Mouse (Mus musculus): ENCODE results near the gene Unc93b1. TPM values are rescaled to one million over a fixed set of nuclear protein-coding genes. Genes with fewer than 3 reads are reported as not detected.

Gene Unc93b1
- polyA plus RNA-seq, 1 experiment from 2014 or later = 6.0 TPM

DNA sequence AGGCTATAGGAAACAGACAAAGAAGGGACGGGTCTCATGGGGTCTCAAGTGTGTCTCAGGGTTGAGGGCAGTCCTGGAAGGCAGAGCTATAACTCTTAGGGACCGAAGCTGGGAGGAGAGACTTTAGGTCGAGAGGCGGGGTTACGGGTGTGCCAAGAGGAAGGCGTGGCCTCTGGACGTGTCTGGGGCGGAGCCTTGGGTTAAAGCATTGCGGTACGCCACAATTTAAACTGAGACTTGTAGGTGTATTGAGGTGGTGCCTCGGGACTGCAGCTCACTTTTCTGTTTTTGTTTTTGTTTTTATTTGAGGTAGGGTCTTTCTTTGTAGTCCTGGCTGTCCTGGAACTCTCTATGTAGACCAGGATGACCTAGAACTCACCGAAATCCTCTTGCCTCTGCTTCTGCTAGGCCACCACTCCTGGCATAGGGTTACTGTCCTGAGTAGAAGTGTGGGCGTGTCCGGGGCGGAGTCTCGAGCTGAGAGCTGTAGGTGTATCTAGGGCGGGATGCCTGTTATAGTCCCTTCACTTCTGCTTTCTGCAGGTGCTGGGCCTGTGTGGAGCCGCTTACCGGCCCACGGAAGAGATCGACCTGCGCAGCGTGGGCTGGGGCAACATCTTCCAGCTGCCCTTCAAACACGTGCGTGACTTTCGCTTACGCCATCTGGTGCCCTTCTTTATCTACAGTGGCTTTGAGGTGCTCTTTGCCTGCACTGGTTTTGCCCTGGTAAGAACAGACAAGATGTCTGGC is 8.2 kb downstream of the Unc93b1 start:
- Histone ChIP-seq H3K9me3 (replicated peaks; ENCODE audit: control insufficient read depth, low read length) (no peaks in the 10 kb centered on the region), H3K27me3 (ENCODE audit: control insufficient read depth, insufficient read depth, low read length) (no peaks in the 10 kb centered on the region), H3K4me1 (ENCODE audit: control insufficient read depth, insufficient read depth, low read length) (no peaks in the 10 kb centered on the region), H3K27ac (replicated peaks; ENCODE audit: low read depth, low read length) (no peak overlapping the region), H3K4me3 (ENCODE audit: low read depth, low read length) (no peak overlapping the region), H3K9ac (replicated peaks; ENCODE audit: low read length) (no peak overlapping the region), H3K4me2 (ENCODE audit: low read depth, low read length) (no peak overlapping the region), H3K36me3 (replicated peaks; ENCODE audit: control insufficient read depth, insufficient read depth, low read depth, low read length) (no peaks in the 10 kb centered on the region)
- ATAC-seq (replicated peaks; ENCODE audit: insufficient number of reproducible peaks, low FRiP score, low TSS enrichment, low read depth) (no peak), DNase-seq (ENCODE audit: low spot score) (no peak)
- WGBS = 24% methylated on average over 27 of the region's 27 CpGs

DNA sequence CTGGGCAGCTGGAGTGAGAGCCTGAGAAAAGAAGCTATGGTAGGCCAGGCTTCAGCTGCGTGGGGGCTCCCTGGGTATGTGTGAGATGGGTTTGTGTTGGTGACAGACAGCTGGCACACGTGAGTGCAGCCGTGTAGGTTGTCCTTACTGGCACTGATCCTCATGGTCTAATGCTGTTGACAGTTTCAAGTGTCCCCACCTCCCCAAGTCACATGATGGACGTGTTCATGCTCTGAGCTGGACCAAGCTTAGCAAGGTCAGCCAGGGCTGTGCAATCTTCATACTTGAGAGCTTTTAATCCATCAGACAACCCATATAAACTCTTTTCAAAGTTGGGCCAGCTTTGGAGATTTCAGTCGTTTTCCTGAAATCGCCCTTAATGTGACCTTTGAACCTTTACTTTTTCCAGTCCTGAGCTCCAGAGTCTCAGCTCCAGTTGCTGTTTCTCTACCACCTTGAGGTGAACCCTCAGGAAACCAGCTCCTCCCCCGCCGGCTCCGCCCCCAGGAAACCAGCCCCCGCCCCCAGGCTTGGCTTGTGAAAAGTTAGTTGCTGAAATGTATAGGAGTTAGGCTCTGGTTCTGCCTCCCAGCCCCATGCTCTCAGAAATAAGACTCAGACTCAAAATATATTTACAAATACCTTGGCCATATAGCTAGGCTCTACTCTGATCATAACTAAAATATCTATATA is 11.0 kb downstream of the Unc93b1 start:
- Histone ChIP-seq H3K9ac (replicated peaks; ENCODE audit: low read length) (no peak overlapping the region), H3K4me3 (ENCODE audit: low read depth, low read length) (no peak overlapping the region), H3K27ac (replicated peaks; ENCODE audit: low read depth, low read length) (no peak overlapping the region), H3K4me2 (ENCODE audit: low read depth, low read length) (no peak overlapping the region), H3K4me1 (ENCODE audit: control insufficient read depth, insufficient read depth, low read length) (no peaks in the 10 kb centered on the region), H3K27me3 (ENCODE audit: control insufficient read depth, insufficient read depth, low read length) (no peaks in the 10 kb centered on the region), H3K9me3 (replicated peaks; ENCODE audit: control insufficient read depth, low read length) (no peaks in the 10 kb centered on the region), H3K36me3 (replicated peaks; ENCODE audit: control insufficient read depth, insufficient read depth, low read depth, low read length) (no peaks in the 10 kb centered on the region)
- no peak for ATAC-seq (replicated peaks; ENCODE audit: insufficient number of reproducible peaks, low FRiP score, low TSS enrichment, low read depth)
- no peak for DNase-seq (ENCODE audit: low spot score)
- WGBS = 29% methylated on average over 10 of the region's 10 CpGs

DNA sequence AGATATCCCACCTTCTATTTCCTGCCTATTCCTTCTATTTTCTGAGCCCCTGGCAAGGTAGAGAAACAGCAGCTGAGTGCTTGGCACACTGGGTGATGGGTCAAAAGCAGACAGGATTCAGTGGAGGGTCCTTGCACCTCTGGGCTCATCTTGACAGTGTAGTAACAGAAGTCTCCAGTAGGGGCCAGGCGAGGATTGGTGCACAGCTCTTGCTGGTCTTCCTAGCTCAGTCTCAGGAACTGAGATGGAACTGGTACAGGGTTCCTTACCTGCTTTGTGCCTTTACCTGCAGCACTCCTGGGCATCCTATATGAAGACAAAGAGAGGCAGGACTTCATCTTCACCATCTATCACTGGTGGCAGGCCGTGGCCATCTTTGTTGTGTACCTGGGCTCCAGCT is 11.7 kb downstream of the Unc93b1 start:
- no peaks in the 10 kb centered on the region for H3K4me1 ChIP-seq (ENCODE audit: control insufficient read depth, insufficient read depth, low read length)
- no peaks in the 10 kb centered on the region for H3K9me3 ChIP-seq (replicated peaks; ENCODE audit: control insufficient read depth, low read length)
- no peak overlapping the region for H3K4me2 ChIP-seq (ENCODE audit: low read depth, low read length)
- ATAC-seq (replicated peaks; ENCODE audit: insufficient number of reproducible peaks, low FRiP score, low TSS enrichment, low read depth) (peak; percentile 62; the same call in 1 of the 2 replicates), DNase-seq (ENCODE audit: low spot score) (peak; percentile 79)
- no peak overlapping the region for H3K9ac ChIP-seq (replicated peaks; ENCODE audit: low read length)
- no peaks in the 10 kb centered on the region for H3K27me3 ChIP-seq (ENCODE audit: control insufficient read depth, insufficient read depth, low read length)
- 11% methylated on average over 2 of the region's 2 CpGs for WGBS
- no peaks in the 10 kb centered on the region for H3K36me3 ChIP-seq (replicated peaks; ENCODE audit: control insufficient read depth, insufficient read depth, low read depth, low read length)
- no peak overlapping the region for H3K27ac ChIP-seq (replicated peaks; ENCODE audit: low read depth, low read length)
- H3K4me3 ChIP-seq (ENCODE audit: low read depth, low read length) = no peak overlapping the region

DNA sequence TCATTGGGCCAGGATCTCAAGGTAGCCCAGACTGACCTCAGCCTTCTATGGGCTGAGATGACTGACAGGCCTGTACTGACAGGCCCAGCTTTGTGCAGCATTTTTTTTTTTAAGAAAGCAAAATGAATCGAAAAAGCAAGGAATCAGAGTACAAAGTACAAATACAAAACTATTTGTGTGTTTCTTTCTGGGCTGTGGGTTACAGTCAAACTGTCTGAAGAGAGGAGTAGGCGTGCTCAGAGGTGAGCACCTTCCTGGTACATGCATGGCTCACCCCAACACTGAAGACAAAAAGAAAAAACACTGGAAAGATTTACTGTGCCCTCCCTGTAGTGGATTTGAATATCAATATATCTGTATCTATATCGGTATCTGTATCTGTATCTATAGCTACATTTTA is 12.8 kb downstream of the Unc93b1 start:
- Histone ChIP-seq H3K27me3 (ENCODE audit: control insufficient read depth, insufficient read depth, low read length) (no peaks in the 10 kb centered on the region), H3K27ac (replicated peaks; ENCODE audit: low read depth, low read length) (no peak overlapping the region), H3K4me3 (ENCODE audit: low read depth, low read length) (no peak overlapping the region), H3K4me1 (ENCODE audit: control insufficient read depth, insufficient read depth, low read length) (no peaks in the 10 kb centered on the region), H3K9me3 (replicated peaks; ENCODE audit: control insufficient read depth, low read length) (no peaks in the 10 kb centered on the region), H3K36me3 (replicated peaks; ENCODE audit: control insufficient read depth, insufficient read depth, low read depth, low read length) (no peaks in the 10 kb centered on the region), H3K4me2 (ENCODE audit: low read depth, low read length) (no peak overlapping the region), H3K9ac (replicated peaks; ENCODE audit: low read length) (no peak overlapping the region)
- ATAC-seq (replicated peaks; ENCODE audit: insufficient number of reproducible peaks, low FRiP score, low TSS enrichment, low read depth) (no peak), DNase-seq (ENCODE audit: low spot score) (no peak)
- 72% methylated on average over 3 of the region's 3 CpGs for WGBS

DNA sequence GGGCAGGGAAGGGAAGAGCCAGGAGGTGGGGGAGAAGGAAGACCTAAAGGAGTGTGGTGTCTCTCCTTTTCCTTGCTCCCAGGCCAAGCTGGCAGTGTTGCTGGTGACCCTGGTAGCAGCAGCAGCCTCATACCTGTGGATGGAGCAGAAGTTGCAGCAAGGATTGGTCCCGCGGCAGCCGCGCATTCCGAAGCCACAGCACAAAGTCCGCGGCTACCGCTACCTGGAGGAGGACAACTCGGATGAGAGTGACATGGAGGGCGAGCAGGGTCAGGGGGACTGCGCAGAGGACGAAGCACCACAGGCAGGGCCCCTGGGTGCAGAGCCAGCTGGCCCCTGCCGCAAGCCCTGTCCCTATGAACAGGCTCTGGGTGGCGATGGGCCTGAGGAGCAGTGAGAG is 13.6 kb downstream of the Unc93b1 start:
- H3K9ac ChIP-seq (replicated peaks; ENCODE audit: low read length) = no peak overlapping the region
- H3K4me3 ChIP-seq (ENCODE audit: low read depth, low read length) = no peak overlapping the region
- H3K9me3 ChIP-seq (replicated peaks; ENCODE audit: control insufficient read depth, low read length) = no peaks in the 10 kb centered on the region
- ATAC-seq (replicated peaks; ENCODE audit: insufficient number of reproducible peaks, low FRiP score, low TSS enrichment, low read depth) (no peak), DNase-seq (ENCODE audit: low spot score) (no peak)
- no peaks in the 10 kb centered on the region for H3K36me3 ChIP-seq (replicated peaks; ENCODE audit: control insufficient read depth, insufficient read depth, low read depth, low read length)
- no peaks in the 10 kb centered on the region for H3K27me3 ChIP-seq (ENCODE audit: control insufficient read depth, insufficient read depth, low read length)
- no peak overlapping the region for H3K27ac ChIP-seq (replicated peaks; ENCODE audit: low read depth, low read length)
- H3K4me2 ChIP-seq (ENCODE audit: low read depth, low read length) = no peak overlapping the region
- no peaks in the 10 kb centered on the region for H3K4me1 ChIP-seq (ENCODE audit: control insufficient read depth, insufficient read depth, low read length)
- 71% methylated on average over 14 of the region's 14 CpGs for WGBS

DNA sequence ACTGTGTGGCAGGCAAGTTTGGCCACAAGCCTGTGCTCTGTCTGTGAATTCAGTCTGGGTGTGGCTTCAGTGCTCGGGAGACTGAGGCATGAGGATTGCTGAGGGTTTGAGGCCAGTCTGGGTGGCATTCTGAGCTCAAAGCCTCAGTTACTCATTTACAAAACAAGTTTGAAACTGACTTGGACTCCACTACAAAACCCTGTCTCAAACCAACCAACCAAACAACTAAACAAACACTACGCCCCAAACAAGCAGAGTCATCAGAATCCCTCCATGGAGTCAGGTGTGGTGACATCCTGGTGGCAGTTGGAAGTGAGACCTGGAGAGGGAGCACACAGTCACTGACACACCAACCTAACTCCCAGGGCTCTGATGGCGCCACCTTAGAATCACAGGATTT is 15.3 kb downstream of the Unc93b1 start:
- DNase-seq (ENCODE audit: low spot score) = no peak
- no peak overlapping the region for H3K4me3 ChIP-seq (ENCODE audit: low read depth, low read length)
- H3K9ac ChIP-seq (replicated peaks; ENCODE audit: low read length) = no peak overlapping the region
- H3K27ac ChIP-seq (replicated peaks; ENCODE audit: low read depth, low read length) = no peak overlapping the region
- no peaks in the 10 kb centered on the region for H3K9me3 ChIP-seq (replicated peaks; ENCODE audit: control insufficient read depth, low read length)
- WGBS = 83% methylated on average over 3 of the region's 3 CpGs
- no peaks in the 10 kb centered on the region for H3K4me1 ChIP-seq (ENCODE audit: control insufficient read depth, insufficient read depth, low read length)
- H3K27me3 ChIP-seq (ENCODE audit: control insufficient read depth, insufficient read depth, low read length) = no peaks in the 10 kb centered on the region
- no peak overlapping the region for H3K4me2 ChIP-seq (ENCODE audit: low read depth, low read length)
- H3K36me3 ChIP-seq (replicated peaks; ENCODE audit: control insufficient read depth, insufficient read depth, low read depth, low read length) = no peaks in the 10 kb centered on the region
- no peak for ATAC-seq (replicated peaks; ENCODE audit: insufficient number of reproducible peaks, low FRiP score, low TSS enrichment, low read depth)

DNA sequence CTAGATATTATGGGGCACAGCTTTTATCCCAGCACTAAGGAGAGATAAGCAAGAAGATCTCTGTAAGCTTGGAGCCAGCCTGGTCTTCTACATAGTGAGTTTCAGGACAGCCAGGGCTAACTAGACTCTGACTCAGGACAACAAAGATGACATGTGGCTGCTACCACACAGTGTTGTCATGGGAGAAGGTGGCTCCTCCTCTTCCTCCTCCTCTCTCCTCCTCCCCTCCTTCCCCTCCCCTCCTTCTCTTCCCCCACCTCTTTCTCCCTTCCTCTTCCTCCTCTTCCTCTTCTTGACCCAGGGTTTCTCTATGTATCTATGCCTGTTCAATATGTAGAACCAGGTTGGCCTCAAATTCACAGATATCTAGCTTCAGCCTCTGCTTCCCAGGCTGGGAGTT is 16.5 kb downstream of the Unc93b1 start:
- no peaks in the 10 kb centered on the region for H3K4me1 ChIP-seq (ENCODE audit: control insufficient read depth, insufficient read depth, low read length)
- ATAC-seq (replicated peaks; ENCODE audit: insufficient number of reproducible peaks, low FRiP score, low TSS enrichment, low read depth) (no peak), DNase-seq (ENCODE audit: low spot score) (no peak)
- no peak overlapping the region for H3K9ac ChIP-seq (replicated peaks; ENCODE audit: low read length)
- no peaks in the 10 kb centered on the region for H3K27me3 ChIP-seq (ENCODE audit: control insufficient read depth, insufficient read depth, low read length)
- no peak overlapping the region for H3K4me3 ChIP-seq (ENCODE audit: low read depth, low read length)
- no peaks in the 10 kb centered on the region for H3K36me3 ChIP-seq (replicated peaks; ENCODE audit: control insufficient read depth, insufficient read depth, low read depth, low read length)
- H3K9me3 ChIP-seq (replicated peaks; ENCODE audit: control insufficient read depth, low read length) = no peaks in the 10 kb centered on the region
- no peak overlapping the region for H3K4me2 ChIP-seq (ENCODE audit: low read depth, low read length)
- no peak overlapping the region for H3K27ac ChIP-seq (replicated peaks; ENCODE audit: low read depth, low read length)

DNA sequence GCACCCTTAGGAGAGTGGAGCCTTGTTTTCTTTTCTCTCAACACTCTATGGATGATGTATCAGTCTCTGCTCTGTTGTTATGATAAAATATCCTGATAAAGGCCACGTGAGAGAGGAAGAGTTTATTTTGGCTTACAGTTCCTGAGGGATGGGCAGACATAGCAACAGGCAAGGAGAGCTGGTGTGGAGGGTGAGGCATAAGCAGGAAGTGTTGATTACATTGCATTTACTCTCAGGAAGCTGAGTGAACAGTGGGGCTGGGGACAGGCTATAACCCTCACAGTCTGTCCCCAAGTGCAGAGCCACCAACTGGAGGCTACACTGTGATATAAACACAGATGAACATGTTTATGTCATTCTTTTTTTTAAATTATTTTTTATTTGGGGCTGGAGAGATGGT is 17.1 kb downstream of the Unc93b1 start:
- DNase-seq (ENCODE audit: low spot score) = no peak
- Histone ChIP-seq H3K27me3 (ENCODE audit: control insufficient read depth, insufficient read depth, low read length) (no peaks in the 10 kb centered on the region), H3K4me2 (ENCODE audit: low read depth, low read length) (no peak overlapping the region), H3K9ac (replicated peaks; ENCODE audit: low read length) (no peak overlapping the region), H3K27ac (replicated peaks; ENCODE audit: low read depth, low read length) (no peak overlapping the region), H3K9me3 (replicated peaks; ENCODE audit: control insufficient read depth, low read length) (no peaks in the 10 kb centered on the region), H3K4me3 (ENCODE audit: low read depth, low read length) (no peak overlapping the region), H3K36me3 (replicated peaks; ENCODE audit: control insufficient read depth, insufficient read depth, low read depth, low read length) (no peaks in the 10 kb centered on the region), H3K4me1 (ENCODE audit: control insufficient read depth, insufficient read depth, low read length) (no peaks in the 10 kb centered on the region)
- no peak for ATAC-seq (replicated peaks; ENCODE audit: insufficient number of reproducible peaks, low FRiP score, low TSS enrichment, low read depth)
- 61% methylated on average over 1 of the region's 1 CpGs for WGBS

All from embryonic facial prominence, embryonic 11.5 days (tissue).